Mouse (Mus musculus) stomach, postnatal 0 days (tissue): ENCODE measurements around the gene Gfod1. TPM values are rescaled to one million over a fixed set of nuclear protein-coding genes. Genes with fewer than 3 reads are reported as not detected.

Experiments
- ATAC-seq: fragments of 200-750 bp; cut with Nextera tagmentation; 2 replicates; pipeline ENCODE4 v1.8.0; 2017; ENCODE audit not compliant: low FRiP score, low TSS enrichment
- DNase-seq: peaks from one replicate; pipeline ENCODE4 v3.0.0-alpha.2; 2016; ENCODE audit warnings: low spot score
- H3K27ac ChIP-seq: fragments of 300-500 bp; sonication (generic); replicated peaks from 2 replicates; pipeline ENCODE4 v1.5.1; 2014; ENCODE audit warnings: mild to moderate bottlenecking, control low read depth
- H3K27me3 ChIP-seq: fragments of 300-500 bp; sonication (generic); 2 replicates; pipeline ENCODE4 v1.6.1; 2014; ENCODE audit warnings: low read length; ENCODE audit not compliant: control insufficient read depth, insufficient read depth
- H3K36me3 ChIP-seq: fragments of 300-500 bp; sonication (generic); 2 replicates; pipeline ENCODE4 v1.6.1; 2014; ENCODE audit warnings: low read length, mixed read lengths; ENCODE audit not compliant: control insufficient read depth, insufficient read depth
- H3K4me1 ChIP-seq: fragments of 300-500 bp; sonication (generic); replicated peaks from 2 replicates; pipeline ENCODE4 v1.6.1; 2014; ENCODE audit warnings: antibody characterized with exemption; ENCODE audit not compliant: control insufficient read depth, insufficient read depth
- H3K4me2 ChIP-seq: fragments of 300-500 bp; sonication (generic); replicated peaks from 2 replicates; pipeline ENCODE4 v1.6.1; 2014; ENCODE audit warnings: low read depth, mild to moderate bottlenecking, control low read depth, moderate library complexity
- H3K4me3 ChIP-seq: fragments of 300-500 bp; sonication (generic); 2 replicates; pipeline ENCODE4 v1.5.1; 2014; ENCODE audit warnings: low read depth, low read length, control low read depth
- H3K9ac ChIP-seq: fragments of 300-500 bp; sonication (generic); 2 replicates; pipeline ENCODE4 v1.6.1; 2014; ENCODE audit warnings: mild to moderate bottlenecking, low read length, control low read depth, mixed read lengths
- H3K9me3 ChIP-seq: fragments of 300-500 bp; sonication (generic); 2 replicates; pipeline ENCODE4 v1.6.1; 2016; ENCODE audit warnings: low read length; ENCODE audit not compliant: control insufficient read depth
- CTCF ChIP-seq: IDR thresholded peaks from 2 replicates; pipeline ENCODE4 v1.5.1; 2016; ENCODE audit warnings: antibody characterized with exemption, low read depth, mild to moderate bottlenecking, moderate library complexity
- EP300 ChIP-seq: optimal IDR thresholded peaks from 2 replicates; pipeline ENCODE3; 2016; ENCODE audit warnings: antibody characterized with exemption
- WGBS: fragments of 180-500 bp; shearing (Covaris S2); extraction: QIAGEN DNeasy Blood & Tissue Kit; methylation state at CpG from one replicate; pipeline ENCODE4 v1.1.7; 2014; 5-methylcytosine and 5-hydroxymethylcytosine counted together
- polyA plus RNA-seq: library from polyadenylated mRNA; unstranded; fragments of >200 nt; fragmentation: Nextera tagmentation; extraction: Ambion mirVana; gene quantifications from 2 replicates; pipeline ENCODE4 v1.2.1, GENCODE M21; 2015

The Gfod1 gene
- polyA plus RNA-seq, 1 experiment from 2014 or later, result 0.57 TPM

DNA sequence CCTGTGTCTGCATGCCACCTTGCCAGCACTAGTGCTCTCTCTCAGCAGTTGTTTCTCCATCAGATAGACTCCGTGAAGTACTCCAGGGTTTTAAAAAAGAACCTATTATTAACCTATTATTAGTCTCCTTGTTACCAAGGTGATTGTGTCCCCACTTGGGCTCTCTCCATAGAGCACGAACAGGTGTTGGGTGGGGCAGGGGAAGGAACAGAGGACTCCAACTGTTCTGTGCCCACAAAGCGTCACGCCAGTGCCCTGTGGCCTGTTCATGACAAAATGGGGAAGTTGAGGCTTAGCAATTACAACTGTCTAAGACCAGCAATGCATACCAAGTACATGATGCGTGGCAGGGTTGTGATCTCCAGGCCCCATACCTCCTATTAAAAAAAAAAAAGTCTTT is 94.4 kb downstream of the Gfod1 start:
- TF ChIP-seq EP300 (no peak), CTCF (no peak)
- DNase-seq (no peak), ATAC-seq (no peak)
- H3K4me3 ChIP-seq, result no peak overlapping the region
- 67% methylated on average over 5 of the region's 5 CpGs for WGBS
- H3K4me1 ChIP-seq, result no peaks in the 10 kb centered on the region
- no peak overlapping the region for H3K27ac ChIP-seq
- H3K36me3 ChIP-seq, result no peaks in the 10 kb centered on the region
- H3K4me2 ChIP-seq, result no peak overlapping the region
- no peaks in the 10 kb centered on the region for H3K9me3 ChIP-seq
- no peak overlapping the region for H3K9ac ChIP-seq
- H3K27me3 ChIP-seq, result no peaks in the 10 kb centered on the region

DNA sequence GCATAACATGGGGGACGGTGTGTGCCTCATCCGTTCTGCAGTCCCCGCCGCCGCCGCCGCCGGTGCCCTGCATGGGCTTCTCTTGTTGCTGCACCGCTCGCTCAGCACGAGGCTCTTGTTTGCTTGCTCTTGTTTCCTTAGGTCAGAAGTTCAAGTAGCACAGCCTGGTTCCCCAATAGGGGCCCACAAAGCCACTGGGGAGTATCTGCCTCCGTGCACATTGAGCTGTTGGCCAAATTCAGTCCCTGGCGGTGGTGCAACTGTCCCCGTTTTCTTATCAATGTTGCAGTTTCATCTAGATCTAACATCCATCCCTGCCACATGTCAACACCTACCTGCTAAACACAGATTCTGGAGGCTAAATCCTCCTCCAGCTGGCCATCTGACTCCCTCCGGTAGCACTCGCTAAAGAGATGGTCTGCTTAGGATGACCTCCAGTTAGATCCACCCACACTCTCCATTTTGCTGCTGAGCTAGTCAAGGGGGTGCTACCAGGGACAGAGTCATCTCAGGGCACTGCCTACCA is 95.0 kb downstream of the Gfod1 start:
- Histone ChIP-seq H3K36me3 (no peaks in the 10 kb centered on the region), H3K9me3 (no peaks in the 10 kb centered on the region), H3K4me2 (no peak overlapping the region), H3K9ac (no peak overlapping the region), H3K27ac (no peak overlapping the region), H3K4me1 (no peaks in the 10 kb centered on the region), H3K27me3 (no peaks in the 10 kb centered on the region), H3K4me3 (no peak overlapping the region)
- no peak for DNase-seq
- TF ChIP-seq CTCF (no peak), EP300 (no peak)
- ATAC-seq, result no peak
- 45% methylated on average over 16 of the region's 16 CpGs for WGBS

DNA sequence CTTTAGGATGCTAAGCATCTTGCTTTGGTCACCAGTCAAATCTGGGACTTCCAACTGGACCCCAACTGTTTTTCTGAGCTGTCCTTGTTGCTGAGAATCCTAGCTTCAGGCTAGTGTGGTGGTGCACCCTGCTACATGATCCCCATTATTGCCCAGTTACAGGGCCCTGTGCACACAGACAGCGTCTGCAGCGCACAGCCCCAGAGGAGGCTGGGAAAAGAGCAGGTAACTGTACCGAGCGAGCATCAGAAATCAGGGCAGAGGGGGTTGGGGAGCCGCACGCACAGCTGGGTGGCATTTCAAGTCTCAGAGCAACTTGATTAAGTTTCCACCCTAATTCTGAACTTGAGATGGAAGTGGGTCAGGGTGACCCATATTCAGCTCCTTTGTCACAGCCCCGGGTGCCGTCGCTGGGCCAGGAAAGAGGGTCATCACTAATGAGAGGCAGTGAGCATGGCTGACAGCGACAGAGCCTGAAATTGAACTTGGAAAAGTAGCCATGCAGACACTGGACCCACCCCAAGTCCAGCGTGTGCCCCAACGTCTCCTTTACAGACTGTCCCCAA is 97.8 kb downstream of the Gfod1 start:
- Histone ChIP-seq H3K4me3 (no peak overlapping the region), H3K4me2 (no peak overlapping the region), H3K27me3 (no peaks in the 10 kb centered on the region), H3K9ac (no peak overlapping the region), H3K36me3 (no peaks in the 10 kb centered on the region), H3K4me1 (no peaks in the 10 kb centered on the region), H3K27ac (no peak overlapping the region), H3K9me3 (no peaks in the 10 kb centered on the region)
- ATAC-seq, result no peak
- DNase-seq, result no peak
- 86% methylated on average over 12 of the region's 12 CpGs for WGBS
- TF ChIP-seq EP300 (no peak), CTCF (no peak)

DNA sequence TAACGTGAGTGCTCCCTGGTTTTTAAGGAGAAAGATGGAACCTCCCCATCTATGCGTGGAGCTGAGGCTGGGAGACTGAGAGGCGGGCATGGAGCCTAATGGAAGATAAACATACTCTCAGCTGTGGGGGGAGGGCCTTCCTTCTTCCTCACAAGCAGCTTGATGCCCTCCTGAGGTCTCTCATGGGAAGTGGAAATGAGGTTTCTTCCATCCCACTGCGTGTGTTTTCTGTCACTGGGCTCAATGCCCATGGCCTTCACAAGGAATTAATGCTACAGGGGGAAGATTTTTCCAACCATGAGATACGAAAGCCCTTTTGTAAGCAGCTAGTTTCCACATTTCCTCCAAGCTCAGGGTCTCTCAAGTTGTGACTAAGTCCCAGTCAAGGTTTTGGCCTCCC is 100.3 kb downstream of the Gfod1 start:
- Histone ChIP-seq H3K4me1 (no peaks in the 10 kb centered on the region), H3K9ac (no peak overlapping the region), H3K4me3 (no peak overlapping the region), H3K4me2 (no peak overlapping the region), H3K9me3 (no peaks in the 10 kb centered on the region), H3K27me3 (no peaks in the 10 kb centered on the region), H3K36me3 (no peaks in the 10 kb centered on the region), H3K27ac (no peak overlapping the region)
- WGBS, result 29% methylated on average over 5 of the region's 5 CpGs
- DNase-seq (no peak), ATAC-seq (no peak)
- no peak for TF ChIP-seq EP300
- 0 out of 2 replicates have a peak, but pooled peaks have one; percentile 4 for TF ChIP-seq CTCF

DNA sequence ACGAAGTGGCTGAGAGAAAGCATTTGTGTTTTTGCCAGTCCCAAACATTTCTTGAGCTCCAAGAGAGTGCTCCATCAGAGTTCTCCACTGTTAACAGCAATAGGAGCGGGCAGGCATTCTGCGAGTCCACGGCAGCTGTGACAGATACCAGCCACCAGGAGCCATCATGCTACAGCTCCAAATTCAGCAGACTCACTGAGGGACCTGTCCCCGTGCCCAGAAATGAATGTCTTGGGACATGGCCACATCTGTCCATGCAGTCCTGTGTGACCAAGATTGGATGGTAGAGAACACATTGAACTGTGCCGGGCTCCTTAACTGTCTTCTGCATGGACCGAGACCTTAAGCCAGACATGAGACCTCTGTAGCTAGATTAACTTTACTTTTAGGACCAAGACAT is 100.7 kb downstream of the Gfod1 start:
- Histone ChIP-seq H3K4me2 (no peak overlapping the region), H3K9me3 (no peaks in the 10 kb centered on the region), H3K4me3 (no peak overlapping the region), H3K27ac (no peak overlapping the region), H3K27me3 (no peaks in the 10 kb centered on the region), H3K9ac (no peak overlapping the region), H3K36me3 (no peaks in the 10 kb centered on the region), H3K4me1 (no peaks in the 10 kb centered on the region)
- ATAC-seq (no peak), DNase-seq (no peak)
- TF ChIP-seq CTCF (peak; percentile 41), EP300 (no peak)
- 76% methylated on average over 7 of the region's 7 CpGs for WGBS

DNA sequence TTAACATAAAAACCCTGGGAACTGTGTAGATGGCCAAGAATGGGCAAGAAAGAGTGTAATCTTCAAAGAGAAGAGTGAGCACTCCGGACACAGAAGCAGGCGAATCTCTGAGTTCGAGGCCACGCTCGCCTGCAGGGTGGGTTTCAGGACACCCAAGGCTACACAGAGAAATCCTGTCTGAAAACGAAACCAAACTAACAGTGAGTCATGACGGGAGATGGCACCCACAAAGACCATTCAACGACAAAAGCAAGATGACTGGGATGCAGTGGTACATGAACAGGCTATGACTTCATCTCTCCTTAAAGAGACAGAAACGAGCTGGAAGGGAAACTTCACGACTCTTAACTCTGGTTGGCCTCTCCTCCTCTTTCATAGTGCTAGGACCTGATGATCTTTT is 101.6 kb downstream of the Gfod1 start:
- ATAC-seq (no peak), DNase-seq (no peak)
- no peaks in the 10 kb centered on the region for H3K9me3 ChIP-seq
- no peak for TF ChIP-seq CTCF
- no peak for TF ChIP-seq EP300
- WGBS, result 77% methylated on average over 10 of the region's 10 CpGs
- no peak overlapping the region for H3K27ac ChIP-seq
- no peaks in the 10 kb centered on the region for H3K4me1 ChIP-seq
- H3K36me3 ChIP-seq, result no peaks in the 10 kb centered on the region
- H3K9ac ChIP-seq, result no peak overlapping the region
- H3K27me3 ChIP-seq, result no peaks in the 10 kb centered on the region
- no peak overlapping the region for H3K4me3 ChIP-seq
- H3K4me2 ChIP-seq, result no peak overlapping the region
